Mouse (Mus musculus) embryo, embryonic 11.5 days (tissue): ENCODE results near the gene Nsun6.

Experiments used
- DNase-seq: peaks from one replicate; pipeline ENCODE4 v3.0.0-alpha.2; 2012; ENCODE audit warnings: low read depth, low spot score

Nsun6 gene

DNA sequence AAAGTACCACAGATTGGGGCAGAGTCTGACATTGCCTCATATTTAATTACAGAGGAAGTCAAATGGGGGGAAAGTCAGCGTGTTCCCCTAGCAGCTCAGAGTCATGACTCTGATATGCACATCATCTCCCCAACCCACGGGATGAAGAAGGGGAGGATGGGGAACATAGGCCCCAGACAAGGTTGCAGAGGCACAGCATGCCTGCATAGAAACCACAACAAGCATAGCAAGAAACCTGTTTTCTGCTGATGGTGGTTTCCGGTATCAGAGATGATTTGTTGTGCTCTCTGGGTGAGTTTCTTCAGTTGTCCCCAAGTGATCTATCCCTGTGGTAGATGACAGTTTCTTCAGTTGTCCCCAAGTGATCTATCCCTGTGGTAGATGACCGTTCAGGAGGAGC, 62.3 kb downstream of the Nsun6 start:
- no peak for DNase-seq

DNA sequence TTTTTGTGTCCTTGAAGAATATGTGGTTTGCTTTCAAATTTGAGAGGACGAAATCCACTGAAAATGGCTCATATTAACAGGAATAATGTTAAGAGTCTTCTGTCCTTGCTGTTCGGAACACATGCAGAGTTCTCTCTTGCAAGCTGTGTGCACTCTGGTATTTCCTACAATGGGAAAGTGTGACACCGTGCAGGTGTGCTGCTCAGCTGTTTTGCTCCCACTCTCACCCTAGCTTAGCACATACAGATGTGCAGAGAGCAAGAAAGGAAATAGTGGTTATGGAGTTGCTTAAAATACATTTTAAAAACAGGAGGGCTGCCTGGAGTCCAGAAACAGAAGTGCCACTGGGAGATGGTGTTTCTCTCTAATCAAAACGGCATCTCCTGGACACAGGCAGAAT, 65.5 kb downstream of the Nsun6 start:
- no peak for DNase-seq

GRCm38 (mm10) chr2:14988451-14988850, 66.4 kb downstream of the Nsun6 start:
- DNase-seq = no peak

DNA sequence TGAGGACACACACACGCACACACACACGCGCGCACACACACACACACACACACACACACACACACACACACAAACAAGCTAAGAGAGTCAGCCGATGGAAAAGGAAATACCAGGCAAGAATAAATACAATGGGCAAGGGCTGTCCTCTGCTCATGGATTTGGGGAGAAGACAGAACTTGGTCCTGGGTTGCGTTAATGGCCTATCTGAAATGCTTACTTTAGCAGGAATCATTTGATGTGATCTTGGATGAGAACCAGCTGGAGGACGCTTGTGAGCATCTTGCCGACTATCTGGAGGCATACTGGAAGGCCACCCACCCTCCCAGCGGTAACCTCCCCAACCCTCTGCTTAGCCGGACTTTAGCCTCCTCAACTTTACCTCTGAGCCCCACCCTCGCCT, 70.8 kb downstream of the Nsun6 start:
- no peak for DNase-seq

GRCm38 (mm10) chr2:14961493-14961892, 93.4 kb downstream of the Nsun6 start:
- no peak for DNase-seq

DNA sequence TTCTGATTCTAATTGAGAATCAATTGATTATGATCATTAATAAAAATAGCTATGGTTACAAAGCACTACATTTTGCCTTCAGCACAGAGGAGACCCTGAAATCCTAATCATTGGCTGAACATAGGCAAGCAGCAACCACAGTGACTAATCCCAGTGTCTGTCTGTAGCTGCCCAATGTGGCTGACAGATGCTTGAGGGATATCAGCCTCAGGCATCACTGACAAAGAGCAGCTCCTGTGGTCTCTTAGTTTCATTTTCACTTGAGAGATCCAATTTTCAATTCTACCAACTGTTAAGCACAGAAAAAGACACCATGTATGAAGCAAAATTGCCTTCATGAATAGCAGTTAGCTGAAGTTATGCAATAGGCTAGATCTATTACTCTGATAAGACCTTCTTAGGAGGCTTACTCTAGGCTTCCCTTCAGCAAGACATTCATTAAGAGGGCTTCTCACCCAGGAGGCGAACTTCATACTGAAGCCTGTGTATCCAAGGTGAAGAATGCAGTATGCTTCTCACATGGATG, 93.8 kb downstream of the Nsun6 start:
- no peak for DNase-seq

- DNase-seq = no peak
These were observed 101.8 kb downstream of the Nsun6 start for GRCm38 (mm10) chr2:14953090-14953489.
